Mouse (Mus musculus) ovary, postnatal 14 days (tissue): Measurements from ENCODE around the gene Lrig1.
"Not testable (repeated sequence)": the region's sequence is repeated elsewhere in the genome, so short reads cannot be mapped to it uniquely, and the experiment has no call there.

Experiments used
- DNase-seq: peaks from one replicate; pipeline ENCODE4 v3.0.0; 2022; ENCODE audit warnings: low spot score

Lrig1 gene

DNA sequence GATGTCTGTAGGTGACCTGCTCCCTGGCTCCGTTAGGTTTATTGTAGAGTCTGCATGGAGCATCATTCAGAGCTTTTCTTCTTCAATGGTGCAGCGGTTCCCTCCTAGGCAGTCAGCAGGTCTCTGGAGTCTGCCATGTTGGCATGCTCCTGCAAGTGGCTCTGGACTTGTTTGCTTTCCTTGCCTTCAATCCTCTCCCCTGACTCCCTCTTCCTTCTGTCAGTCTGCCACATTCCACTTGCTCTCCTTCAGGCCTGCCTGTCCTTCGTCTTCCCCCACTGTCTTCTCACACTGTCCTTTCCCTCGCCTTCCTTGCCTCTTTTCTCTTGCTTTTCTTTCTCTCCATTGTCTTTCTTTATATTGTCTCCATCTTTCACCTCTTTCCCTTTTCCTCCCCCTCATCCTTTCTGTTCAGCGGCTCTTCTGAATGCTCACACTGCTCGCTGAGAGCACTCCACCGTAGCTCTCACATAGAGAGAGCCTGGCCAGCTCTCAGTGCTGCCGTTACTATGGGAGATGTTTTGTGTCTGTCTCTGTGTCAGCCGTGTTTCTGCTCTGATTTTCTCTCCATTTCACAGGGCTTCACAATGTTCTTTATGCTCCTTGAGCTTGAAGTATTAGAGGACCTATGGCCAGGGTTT lies 124.3 kb downstream of the Lrig1 start:
- DNase-seq, result no peak

GRCm38 (mm10) chr6:94568040-94568439 lies 131.9 kb downstream of the Lrig1 start:
- no peak for DNase-seq

DNA sequence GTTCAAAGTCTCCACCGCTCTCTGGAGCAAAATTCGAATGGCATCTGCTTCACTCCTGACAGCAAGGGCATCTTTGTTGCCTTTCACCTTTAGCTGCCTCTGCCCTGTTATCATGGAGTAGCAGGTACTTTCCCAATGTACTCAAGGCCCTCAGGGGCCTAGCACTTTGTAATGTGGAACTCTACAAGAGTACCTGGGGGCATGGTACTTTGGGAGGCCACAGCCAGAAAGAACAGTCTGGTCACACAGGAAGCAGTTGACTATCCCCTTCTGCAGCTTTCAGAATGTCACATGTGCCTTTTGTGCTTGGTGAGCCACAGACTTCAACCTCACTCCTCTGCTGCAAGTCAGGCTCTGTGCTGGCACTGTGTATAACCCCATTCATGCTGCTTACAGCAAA lies 134.2 kb downstream of the Lrig1 start:
- DNase-seq, result no peak

GRCm38 (mm10) chr6:94563203-94563940 lies 136.6 kb downstream of the Lrig1 start:
- DNase-seq, result no peak

- no peak for DNase-seq
Observed at GRCm38 (mm10) chr6:94561346-94561745, 138.6 kb downstream of the Lrig1 start.

GRCm38 (mm10) chr6:94560896-94561295 lies 139.1 kb downstream of the Lrig1 start:
- DNase-seq, result no peak

DNA sequence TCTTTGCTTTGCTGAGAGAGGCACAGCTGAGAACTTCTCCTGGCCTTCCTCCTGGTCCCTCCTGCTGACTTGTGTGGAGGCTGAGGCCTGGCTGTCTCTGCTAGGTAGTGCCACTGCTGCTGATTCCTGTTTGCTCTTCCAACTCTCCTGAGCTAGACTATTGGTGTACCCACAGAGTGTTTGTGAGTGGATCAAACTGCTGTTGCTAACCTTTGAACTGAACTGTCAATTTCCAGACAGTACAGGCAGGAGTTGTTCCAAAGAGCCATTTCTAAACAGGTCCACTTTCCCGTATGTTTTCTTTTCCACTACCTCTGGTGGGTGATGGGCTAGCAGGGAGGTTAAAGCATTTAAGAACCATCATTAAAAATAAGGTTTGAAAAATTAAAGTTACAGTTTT lies 141.4 kb downstream of the Lrig1 start:
- DNase-seq, result not testable (repeated sequence)
